22 mouse cellular contexts compared by ENCODE assay signal in the genomic region with DNA sequence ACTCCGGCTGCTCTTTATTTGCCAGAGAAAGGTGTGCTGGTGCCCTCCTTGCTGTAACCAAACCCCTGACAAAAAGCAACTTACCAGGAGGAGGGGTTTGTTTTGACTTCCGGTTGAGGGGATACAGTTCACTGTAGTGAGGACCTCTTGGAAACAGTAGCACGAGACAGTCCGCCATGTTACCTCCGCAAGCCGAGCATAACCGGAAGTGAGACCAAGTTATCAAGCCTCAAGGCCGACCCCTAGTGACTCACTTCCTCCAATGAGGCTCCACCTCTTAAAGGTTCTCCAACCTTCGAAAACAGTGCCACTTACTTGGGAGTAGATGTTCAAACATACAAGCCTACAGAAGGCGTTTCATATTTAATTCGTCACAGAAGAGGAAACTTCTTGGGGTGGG.
DNase-seq lines count a peak whose midpoint lies in the region; ATAC-seq and TF ChIP-seq lines count a peak whose summit lies in the region.
"Had no signal": no experiment of that assay in that cellular context is flagged by ENCODE, and none has a peak within 500 bp of the region (broad histone marks: within the 10 kb centered on the region; RNA-seq: fewer than 3 reads in every experiment).

No protein-coding gene starts in this region.

- no peak for TF ChIP-seq CTCF in testis, adult 2 months (IDR thresholded peaks at IDR 0.05; ENCODE audit: control insufficient read depth, insufficient read depth, insufficient replicate concordance, low read depth, low read length)

- DNase-seq in testis, postnatal 10 days (ENCODE audit: low spot score), result no peak
- peak; percentile 69 for DNase-seq in R1 (ENCODE audit: low read depth, low spot score)
- peak; percentile 63 for DNase-seq in testis, postnatal 14 days (ENCODE audit: low spot score)
- no peak for DNase-seq in urinary bladder, adult 2 months (ENCODE audit: low spot score)
- DNase-seq: adrenal gland, adult 2 months; adrenal gland, adult 8-10 months; adrenal gland, postnatal 10 days; adrenal gland, postnatal 14 days; adrenal gland, postnatal 25 days; adrenal gland, postnatal 36 days; B cell, adult 2 months; cerebellum, adult 11 months; cerebellum, adult 11-12 months; cerebellum, adult 18-20 months; cerebellum, adult 2 months had no signal

- peak overlapping the region; percentile 81 for H3K27ac ChIP-seq in testis, adult 2 months (ENCODE audit: control insufficient read depth, insufficient read depth, low read depth, low read length)
- no peak overlapping the region for H3K27ac ChIP-seq in liver, embryonic 12.5 days

- peaks cover 20% of the 10 kb centered on the region for H3K9me3 ChIP-seq in liver, embryonic 12.5 days (replicated peaks)

- peak; percentile 68; the same call in 1 of the 2 replicates for TF ChIP-seq POLR2A in testis, adult 2 months (IDR thresholded peaks at IDR 0.05; ENCODE audit: control insufficient read depth, low read depth, low read length)

- no peak overlapping the region for H3K4me2 ChIP-seq in liver, embryonic 12.5 days

- WGBS in liver, embryonic 12.5 days (ENCODE audit: insufficient replicate concordance), result 82% methylated on average over 11 of the region's 11 CpGs

- peaks cover 4% of the 10 kb centered on the region for H3K4me1 ChIP-seq in testis, adult 2 months (ENCODE audit: control insufficient read depth, insufficient read depth, low read length)
- no peaks in the 10 kb centered on the region for H3K4me1 ChIP-seq in liver, embryonic 12.5 days

- no peak overlapping the region for H3K9ac ChIP-seq in liver, embryonic 12.5 days

- no peak for ATAC-seq in liver, embryonic 12.5 days
- ATAC-seq: activated CD4-positive, CD25-positive, alpha-beta regulatory T cell, adult 4 months; CD4-positive, CD25-positive, alpha-beta regulatory T cell, adult 4 months; Patski had no signal

- H3K27me3 ChIP-seq in testis, adult 2 months (ENCODE audit: control insufficient read depth, insufficient read depth, low read length), result no peaks in the 10 kb centered on the region
- no peaks in the 10 kb centered on the region for H3K27me3 ChIP-seq in liver, embryonic 12.5 days (replicated peaks)
- H3K27me3 ChIP-seq: CH12.LX, Patski had no signal

- no peaks in the 10 kb centered on the region for H3K36me3 ChIP-seq in testis, adult 2 months (ENCODE audit: control insufficient read depth, insufficient read depth, low read length)
- H3K36me3 ChIP-seq in liver, embryonic 12.5 days, result no peaks in the 10 kb centered on the region
- H3K36me3 ChIP-seq: G1E had no signal

- peak overlapping the region; percentile 97 for H3K4me3 ChIP-seq in testis, adult 2 months (ENCODE audit: control insufficient read depth, low read depth, low read length)
- H3K4me3 ChIP-seq in liver, embryonic 12.5 days, result no peak overlapping the region

Comparison
In these comparisons a context has a peak if more than half of its experiments do, and no peak if none do; other contexts are left out.
1. DNase-seq: peak in R1 (single experiment) and testis, postnatal 14 days (single experiment); none in testis, postnatal 10 days (single experiment) and urinary bladder, adult 2 months (single experiment).